Mouse (Mus musculus): ENCODE measurements around the gene Trim38.

Trim38 gene

DNA sequence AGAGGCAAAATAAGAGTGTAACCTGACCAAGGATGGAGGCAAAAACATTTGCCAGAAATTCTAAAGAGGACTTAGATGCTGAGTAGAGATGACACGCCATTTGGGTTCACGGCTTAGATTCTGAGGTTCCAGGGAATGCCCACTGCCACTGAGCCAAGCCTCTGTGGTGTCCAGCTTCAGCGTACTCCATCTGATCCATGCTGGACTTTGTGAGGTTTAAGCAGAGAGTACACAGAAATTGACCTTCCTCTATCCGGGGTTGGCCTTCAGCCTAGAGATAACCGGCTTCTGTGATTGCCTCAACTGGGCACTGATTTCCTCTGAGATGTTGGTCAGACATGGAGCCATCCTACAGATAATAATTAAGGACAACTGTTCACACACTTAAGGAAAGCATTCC is 66.9 kb downstream of the Trim38 start:
- no peak for DNase-seq

GRCm38 (mm10) chr13:23839308-23839707 is 69.6 kb downstream of the Trim38 start, which contains the start of gene Slc17a3:
Gene Slc17a3, plus strand, starts transcription at chr13:23839434.
- no peak for DNase-seq

Measured in B cell, adult 2 months (primary cell).